Mouse (Mus musculus) G1E (cell line): ENCODE data around the gene Ptpn6. TPM values are rescaled to one million over a fixed set of nuclear protein-coding genes. Genes with fewer than 3 reads are reported as not detected.

ENCODE experiments used
- ATAC-seq: 2 replicates; pipeline ENCODE4 v1.8.0; 2016; ENCODE audit warnings: mild to moderate bottlenecking; ENCODE audit not compliant: insufficient number of reproducible peaks, poor library complexity, low FRiP score, severe bottlenecking; ENCODE audit errors: extremely low read depth
- DNase-seq: peaks from one replicate; pipeline ENCODE4 v3.0.0; 2012; ENCODE audit warnings: low spot score
- H3K27me3 ChIP-seq: 2 replicates; pipeline ENCODE4 v1.6.1; 2012; ENCODE audit warnings: mild to moderate bottlenecking, low read length, inconsistent platforms; ENCODE audit not compliant: insufficient read depth
- H3K36me3 ChIP-seq: replicated peaks from 2 replicates; pipeline ENCODE3; 2012; ENCODE audit warnings: mild to moderate bottlenecking, inconsistent platforms
- H3K4me1 ChIP-seq: 2 replicates; pipeline ENCODE4 v1.6.1; 2012; ENCODE audit warnings: low read depth, low read length, inconsistent platforms, mixed read lengths; ENCODE audit not compliant: insufficient read depth
- H3K4me3 ChIP-seq: 2 replicates; pipeline ENCODE4 v1.5.1; 2012; ENCODE audit warnings: low read depth, mild to moderate bottlenecking, inconsistent platforms, low read length, moderate library complexity, mixed read lengths
- H3K9me3 ChIP-seq: replicated peaks from 2 replicates; pipeline ENCODE4 v1.6.1; 2012; ENCODE audit warnings: inconsistent platforms
- CTCF ChIP-seq: IDR thresholded peaks from 2 replicates; pipeline ENCODE4 v1.5.1; 2012; ENCODE audit warnings: low read depth, low read length, inconsistent platforms, mixed read lengths
- GATA1 ChIP-seq: IDR thresholded peaks from 2 replicates; pipeline ENCODE4 v1.6.1; 2012; ENCODE audit warnings: borderline replicate concordance, low read length, inconsistent platforms, mixed read lengths
- GATA2 ChIP-seq: IDR thresholded peaks from 2 replicates; pipeline ENCODE4 v1.6.1; 2012; ENCODE audit warnings: low read depth, low read length, inconsistent platforms, borderline replicate concordance
- POLR2AphosphoS5 ChIP-seq: IDR thresholded peaks from 2 replicates; pipeline ENCODE4 v1.6.1; 2012; ENCODE audit warnings: low read depth, low read length, inconsistent platforms; ENCODE audit not compliant: insufficient replicate concordance
- TAL1 ChIP-seq: conservative IDR thresholded peaks from 2 replicates; pipeline ENCODE4 v1.6.1; 2012; ENCODE audit warnings: low read depth, low read length, inconsistent platforms, mixed read lengths
- polyA plus RNA-seq: library from polyadenylated mRNA; stranded (reverse); fragments of >175 nt; gene quantifications from 2 replicates; pipeline ENCODE4 v1.2.3, GENCODE M21; 2012
- total RNA-seq, 2 experiments: library from RNA; stranded (forward) in 1 of 2; stranded (reverse) in 1 of 2; fragments of 200-1000 nt in 1 of 2; fragments of >200 nt in 1 of 2; fragmentation: Nextera tagmentation in 1 of 2; gene quantifications; 2 replicates each; pipeline ENCODE4 v1.2.3; 2014 to 2017

Gene Ptpn6
- total and polyA plus RNA-seq, 3 experiments: 66.2 to 356 (median 129) TPM

- TF ChIP-seq POLR2AphosphoS5: no peak
- TF ChIP-seq CTCF: no peak
- no peak for TF ChIP-seq GATA1
- TF ChIP-seq GATA2: no peak
- no peak for TF ChIP-seq TAL1
- no peaks in the 10 kb centered on the region for H3K27me3 ChIP-seq
- ATAC-seq: no peak
- H3K9me3 ChIP-seq: no peaks in the 10 kb centered on the region
- peaks cover 77% of the 10 kb centered on the region for H3K4me1 ChIP-seq
- H3K4me3 ChIP-seq: peak overlapping the region; percentile 100
- DNase-seq: no peak
- peaks cover 84% of the 10 kb centered on the region for H3K36me3 ChIP-seq
Observed at GRCm38 (mm10) chr6:124712918-124713317, 25.6 kb downstream of the Ptpn6 start.

- peaks cover 84% of the 10 kb centered on the region for H3K36me3 ChIP-seq
- ATAC-seq (peak; percentile 85), DNase-seq (peak; percentile 82)
- H3K9me3 ChIP-seq: no peaks in the 10 kb centered on the region
- peaks cover 75% of the 10 kb centered on the region for H3K4me1 ChIP-seq
- TF ChIP-seq GATA1 (no peak), TAL1 (no peak), GATA2 (no peak), POLR2AphosphoS5 (no peak), CTCF (no peak)
- H3K4me3 ChIP-seq: peak within 1 kb of the TSS; percentile 100
- H3K27me3 ChIP-seq: no peaks in the 10 kb centered on the region
Observed at GRCm38 (mm10) chr6:124711824-124712782, 26.4 kb downstream of the Ptpn6 start, which contains the start of the genes Emg1 and Phb2. Emg1 (minus strand) TSS chr6:124712178. Phb2 (plus strand) TSS chr6:124712336.

- TF ChIP-seq CTCF: no peak
- TF ChIP-seq TAL1: no peak
- TF ChIP-seq GATA1: no peak
- TF ChIP-seq GATA2: no peak
- TF ChIP-seq POLR2AphosphoS5: no peak; the same call in 1 of the 2 replicates
- no peak overlapping the region for H3K4me3 ChIP-seq
- H3K9me3 ChIP-seq: no peaks in the 10 kb centered on the region
- ATAC-seq (no peak), DNase-seq (no peak)
- H3K36me3 ChIP-seq: peaks cover 84% of the 10 kb centered on the region
- H3K27me3 ChIP-seq: no peaks in the 10 kb centered on the region
- peaks cover 69% of the 10 kb centered on the region for H3K4me1 ChIP-seq
Observed at GRCm38 (mm10) chr6:124708289-124708889, 30.1 kb downstream of the Ptpn6 start.

GRCm38 (mm10) chr6:124706061-124706627 lies 32.4 kb downstream of the Ptpn6 start:
- Histone ChIP-seq H3K9me3 (no peaks in the 10 kb centered on the region), H3K27me3 (no peaks in the 10 kb centered on the region), H3K4me3 (no peak overlapping the region), H3K4me1 (peaks cover 84% of the 10 kb centered on the region), H3K36me3 (peaks cover 97% of the 10 kb centered on the region)
- ATAC-seq (no peak), DNase-seq (no peak)
- TF ChIP-seq GATA2 (no peak), POLR2AphosphoS5 (0 out of 2 replicates have a peak, but pooled peaks have one; percentile 12), CTCF (no peak)

DNA sequence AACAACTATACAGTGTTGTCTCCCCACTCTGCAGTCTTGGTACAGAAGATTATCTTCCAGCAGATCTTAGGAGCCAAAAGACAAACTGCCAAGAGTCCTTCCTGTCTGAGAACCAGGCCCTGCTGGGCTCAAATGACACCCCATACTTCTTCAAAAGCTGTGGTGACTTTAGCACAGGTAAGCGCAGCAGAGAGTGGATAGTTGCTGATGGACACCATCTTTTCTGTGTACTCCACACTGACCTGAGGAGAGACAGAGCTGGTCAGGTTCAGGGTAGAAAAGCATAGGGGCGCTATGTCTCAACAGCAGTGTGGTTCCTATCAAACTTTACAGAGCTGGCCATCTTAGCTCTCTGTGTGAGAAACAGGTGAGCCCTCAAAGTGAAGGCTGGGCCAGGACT lies 34.1 kb downstream of the Ptpn6 start:
- no peak for DNase-seq
- TF ChIP-seq POLR2AphosphoS5: 0 out of 2 replicates have a peak, but pooled peaks have one; percentile 73
- TF ChIP-seq CTCF: no peak
- TF ChIP-seq TAL1: no peak
- Histone ChIP-seq H3K4me1 (peaks cover 85% of the 10 kb centered on the region), H3K27me3 (no peaks in the 10 kb centered on the region), H3K9me3 (no peaks in the 10 kb centered on the region), H3K4me3 (no peak overlapping the region), H3K36me3 (peaks cover 100% of the 10 kb centered on the region)
- ATAC-seq: no peak

DNA sequence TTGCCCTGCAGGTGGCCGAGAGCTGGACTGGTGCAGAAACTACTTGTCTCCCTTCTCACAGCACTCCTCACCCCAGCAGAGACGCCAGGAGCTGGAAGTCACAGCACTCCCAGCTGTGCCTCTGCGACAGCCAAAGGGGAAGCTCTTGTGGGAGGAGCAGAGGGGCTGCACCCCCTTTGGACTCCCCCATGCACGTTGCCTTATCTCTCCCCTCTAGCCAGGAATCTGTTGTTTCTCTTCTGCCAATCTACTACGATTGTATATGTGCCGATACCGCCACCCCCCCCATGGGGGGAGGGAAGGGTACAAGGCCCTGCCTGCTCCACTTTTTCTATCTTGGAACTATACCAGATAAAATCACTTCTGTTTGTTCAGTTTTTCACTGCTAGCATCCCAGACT lies 34.7 kb downstream of the Ptpn6 start:
- TF ChIP-seq GATA2 (no peak), GATA1 (no peak), TAL1 (no peak), CTCF (no peak), POLR2AphosphoS5 (0 out of 2 replicates have a peak, but pooled peaks have one; percentile 52)
- Histone ChIP-seq H3K4me1 (peaks cover 86% of the 10 kb centered on the region), H3K36me3 (peaks cover 100% of the 10 kb centered on the region), H3K4me3 (peak overlapping the region; percentile 41; the same call in 1 of the 2 replicates), H3K27me3 (no peaks in the 10 kb centered on the region), H3K9me3 (no peaks in the 10 kb centered on the region)
- DNase-seq (no peak), ATAC-seq (no peak)
